Mouse (Mus musculus): ENCODE results near the gene Ccdc96. TPM values are rescaled to one million over a fixed set of nuclear protein-coding genes. Genes with fewer than 3 reads are reported as not detected.

Gene Ccdc96
- total RNA-seq (2021): under 1 TPM; 0.12 to 0.16 TPM
- long read RNA-seq, experiment 1, partial matches to known transcripts: 0 of 1 reads
- long read RNA-seq, experiment 1, other reads (novel, unspliced or antisense): 0 of 1 reads
- long read RNA-seq, experiment 2: 0 reads

GRCm38 (mm10) chr5:36484171-36484990 is at the start of gene Ccdc96, which contains the start of gene Tada2b:
Gene Ccdc96 (plus strand): TSS chr5:36484588.
Gene Tada2b (minus strand): TSS chr5:36484285.
- DNase-seq: peak; percentile 98

- no peak for DNase-seq
These were observed 47.5 kb upstream of the Ccdc96 start for GRCm38 (mm10) chr5:36436858-36437257.

- DNase-seq: no peak
These were observed 43.6 kb upstream of the Ccdc96 start for GRCm38 (mm10) chr5:36440741-36441140.

GRCm38 (mm10) chr5:36444611-36445010 is 39.8 kb upstream of the Ccdc96 start:
- DNase-seq: no peak

GRCm38 (mm10) chr5:36445028-36445427 is 39.4 kb upstream of the Ccdc96 start:
- DNase-seq: no peak

- DNase-seq: no peak
These were observed 38.1 kb upstream of the Ccdc96 start for GRCm38 (mm10) chr5:36446166-36446890.

- DNase-seq: no peak
These were observed 36.5 kb upstream of the Ccdc96 start for GRCm38 (mm10) chr5:36447872-36448271.

GRCm38 (mm10) chr5:36449710-36450358 is 34.6 kb upstream of the Ccdc96 start:
- no peak for DNase-seq

GRCm38 (mm10) chr5:36451119-36451518 is 33.3 kb upstream of the Ccdc96 start:
- no peak for DNase-seq

- no peak for DNase-seq
These were observed 32.5 kb upstream of the Ccdc96 start for GRCm38 (mm10) chr5:36451872-36452389.

GRCm38 (mm10) chr5:36452821-36453220 is 31.6 kb upstream of the Ccdc96 start:
- DNase-seq: no peak

- no peak for DNase-seq
These were observed 26.7 kb upstream of the Ccdc96 start for GRCm38 (mm10) chr5:36457706-36458105.

- DNase-seq: peak; percentile 34
These were observed 25.5 kb upstream of the Ccdc96 start for GRCm38 (mm10) chr5:36458926-36459325.

GRCm38 (mm10) chr5:36460712-36461111 is 23.7 kb upstream of the Ccdc96 start:
- DNase-seq: no peak

GRCm38 (mm10) chr5:36461231-36461630 is 23.2 kb upstream of the Ccdc96 start:
- no peak for DNase-seq

- DNase-seq: peak; percentile 85
These were observed 21.6 kb upstream of the Ccdc96 start for GRCm38 (mm10) chr5:36462810-36463209.

- no peak for DNase-seq
These were observed 21.0 kb upstream of the Ccdc96 start for GRCm38 (mm10) chr5:36463391-36463790.

GRCm38 (mm10) chr5:36464709-36465661 is 19.4 kb upstream of the Ccdc96 start, which contains the start of gene Grpel1:
Gene Grpel1 (plus strand): TSS chr5:36464998.
- peak; percentile 97 for DNase-seq

GRCm38 (mm10) chr5:36465889-36466288 is 18.5 kb upstream of the Ccdc96 start:
- no peak for DNase-seq

GRCm38 (mm10) chr5:36471206-36471605 is 13.2 kb upstream of the Ccdc96 start:
- no peak for DNase-seq
